Mouse (Mus musculus): ENCODE measurements around the gene Adora2a. TPM values are rescaled to one million over a fixed set of nuclear protein-coding genes. Genes with fewer than 3 reads are reported as not detected.
A peak's percentile ranks its signal among the peaks of the same experiment; 100 is the strongest.

Adora2a gene
- polyA plus RNA-seq, 1 experiment from 2014 or later: 1.8 TPM

GRCm38 (mm10) chr10:75326553-75326952, 9.9 kb downstream of the Adora2a start:
- 19% methylated on average over 3 of the region's 3 CpGs for WGBS (ENCODE audit: insufficient replicate concordance)
- no peaks in the 10 kb centered on the region for H3K36me3 ChIP-seq (replicated peaks)
- H3K4me2 ChIP-seq: no peak overlapping the region; the same call in 1 of the 2 replicates
- no peak overlapping the region for H3K9ac ChIP-seq
- no peak overlapping the region for H3K4me3 ChIP-seq (replicated peaks)
- H3K4me1 ChIP-seq (replicated peaks): peaks cover 16% of the 10 kb centered on the region; the same call in 1 of the 2 replicates
- H3K27me3 ChIP-seq: no peaks in the 10 kb centered on the region
- no peaks in the 10 kb centered on the region for H3K9me3 ChIP-seq (replicated peaks)
- H3K27ac ChIP-seq (replicated peaks): no peak overlapping the region
- ATAC-seq (ENCODE audit: insufficient read depth): 0 out of 2 replicates have a peak, but pooled peaks have one; percentile 46

GRCm38 (mm10) chr10:75327081-75327480, 10.4 kb downstream of the Adora2a start:
- 29% methylated on average over 11 of the region's 11 CpGs for WGBS (ENCODE audit: insufficient replicate concordance)
- no peaks in the 10 kb centered on the region for H3K36me3 ChIP-seq (replicated peaks)
- H3K27ac ChIP-seq (replicated peaks): no peak overlapping the region
- no peaks in the 10 kb centered on the region for H3K27me3 ChIP-seq
- no peak for ATAC-seq (ENCODE audit: insufficient read depth)
- peaks cover 16% of the 10 kb centered on the region; the same call in 1 of the 2 replicates for H3K4me1 ChIP-seq (replicated peaks)
- H3K4me3 ChIP-seq (replicated peaks): no peak overlapping the region
- H3K9ac ChIP-seq: no peak overlapping the region
- H3K4me2 ChIP-seq: no peak overlapping the region; the same call in 1 of the 2 replicates
- H3K9me3 ChIP-seq (replicated peaks): no peaks in the 10 kb centered on the region

- no peak for ATAC-seq (ENCODE audit: insufficient read depth)
- 58% methylated on average over 4 of the region's 4 CpGs for WGBS (ENCODE audit: insufficient replicate concordance)
- H3K4me2 ChIP-seq: no peak overlapping the region
- H3K9ac ChIP-seq: no peak overlapping the region
- H3K4me1 ChIP-seq (replicated peaks): peaks cover 16% of the 10 kb centered on the region; the same call in 1 of the 2 replicates
- no peak overlapping the region for H3K4me3 ChIP-seq (replicated peaks)
- no peak overlapping the region for H3K27ac ChIP-seq (replicated peaks)
- no peaks in the 10 kb centered on the region for H3K36me3 ChIP-seq (replicated peaks)
- no peaks in the 10 kb centered on the region for H3K27me3 ChIP-seq
- no peaks in the 10 kb centered on the region for H3K9me3 ChIP-seq (replicated peaks)
These were observed 11.6 kb downstream of the Adora2a start for GRCm38 (mm10) chr10:75328201-75328704.

GRCm38 (mm10) chr10:75332268-75332667, 15.6 kb downstream of the Adora2a start:
- Histone ChIP-seq H3K4me2 (no peak overlapping the region), H3K9ac (no peak overlapping the region), H3K4me3 (replicated peaks) (no peak overlapping the region), H3K36me3 (replicated peaks) (no peaks in the 10 kb centered on the region), H3K27me3 (no peaks in the 10 kb centered on the region), H3K4me1 (replicated peaks) (peaks cover 8% of the 10 kb centered on the region; the same call in 1 of the 2 replicates), H3K9me3 (replicated peaks) (no peaks in the 10 kb centered on the region), H3K27ac (replicated peaks) (no peak overlapping the region)
- ATAC-seq (ENCODE audit: insufficient read depth): no peak
- WGBS (ENCODE audit: insufficient replicate concordance): 55% methylated on average over 3 of the region's 3 CpGs

- Histone ChIP-seq H3K36me3 (replicated peaks) (no peaks in the 10 kb centered on the region), H3K27ac (replicated peaks) (no peak overlapping the region), H3K4me2 (no peak overlapping the region), H3K27me3 (no peaks in the 10 kb centered on the region), H3K4me3 (replicated peaks) (no peak overlapping the region), H3K9ac (no peak overlapping the region), H3K9me3 (replicated peaks) (no peaks in the 10 kb centered on the region), H3K4me1 (replicated peaks) (peaks cover 3% of the 10 kb centered on the region; the same call in 1 of the 2 replicates)
- no peak for ATAC-seq (ENCODE audit: insufficient read depth)
- 74% methylated on average over 23 of the region's 23 CpGs for WGBS (ENCODE audit: insufficient replicate concordance)
These were observed 16.6 kb downstream of the Adora2a start for GRCm38 (mm10) chr10:75333176-75333776.

GRCm38 (mm10) chr10:75334175-75334574, 17.5 kb downstream of the Adora2a start:
- H3K9ac ChIP-seq: no peak overlapping the region
- no peak overlapping the region for H3K4me3 ChIP-seq (replicated peaks)
- no peaks in the 10 kb centered on the region for H3K36me3 ChIP-seq (replicated peaks)
- ATAC-seq (ENCODE audit: insufficient read depth): no peak
- no peak overlapping the region for H3K27ac ChIP-seq (replicated peaks)
- no peaks in the 10 kb centered on the region for H3K9me3 ChIP-seq (replicated peaks)
- no peak overlapping the region for H3K4me2 ChIP-seq
- WGBS (ENCODE audit: insufficient replicate concordance): 46% methylated on average over 7 of the region's 7 CpGs
- no peaks in the 10 kb centered on the region for H3K27me3 ChIP-seq
- H3K4me1 ChIP-seq (replicated peaks): peaks cover 3% of the 10 kb centered on the region; the same call in 1 of the 2 replicates

GRCm38 (mm10) chr10:75335075-75335474, 18.4 kb downstream of the Adora2a start:
- H3K4me1 ChIP-seq (replicated peaks): peaks cover 3% of the 10 kb centered on the region; the same call in 1 of the 2 replicates
- no peaks in the 10 kb centered on the region for H3K36me3 ChIP-seq (replicated peaks)
- no peak overlapping the region for H3K9ac ChIP-seq
- ATAC-seq (ENCODE audit: insufficient read depth): no peak
- H3K27me3 ChIP-seq: no peaks in the 10 kb centered on the region
- H3K27ac ChIP-seq (replicated peaks): no peak overlapping the region
- H3K4me3 ChIP-seq (replicated peaks): no peak overlapping the region
- WGBS (ENCODE audit: insufficient replicate concordance): 72% methylated on average over 6 of the region's 6 CpGs
- H3K4me2 ChIP-seq: no peak overlapping the region
- H3K9me3 ChIP-seq (replicated peaks): no peaks in the 10 kb centered on the region

- no peak overlapping the region for H3K4me3 ChIP-seq (replicated peaks)
- ATAC-seq (ENCODE audit: insufficient read depth): no peak
- no peaks in the 10 kb centered on the region for H3K9me3 ChIP-seq (replicated peaks)
- peaks cover 3% of the 10 kb centered on the region; the same call in 1 of the 2 replicates for H3K4me1 ChIP-seq (replicated peaks)
- no peaks in the 10 kb centered on the region for H3K36me3 ChIP-seq (replicated peaks)
- 69% methylated on average over 10 of the region's 10 CpGs for WGBS (ENCODE audit: insufficient replicate concordance)
- no peak overlapping the region for H3K4me2 ChIP-seq
- H3K27me3 ChIP-seq: no peaks in the 10 kb centered on the region
- H3K27ac ChIP-seq (replicated peaks): no peak overlapping the region
- H3K9ac ChIP-seq: no peak overlapping the region
These were observed 20.6 kb downstream of the Adora2a start for GRCm38 (mm10) chr10:75337231-75337630.

GRCm38 (mm10) chr10:75338852-75339251, 22.2 kb downstream of the Adora2a start:
- Histone ChIP-seq H3K9ac (no peak overlapping the region), H3K9me3 (replicated peaks) (no peaks in the 10 kb centered on the region), H3K36me3 (replicated peaks) (no peaks in the 10 kb centered on the region), H3K27me3 (no peaks in the 10 kb centered on the region), H3K27ac (replicated peaks) (no peak overlapping the region), H3K4me2 (no peak overlapping the region), H3K4me3 (replicated peaks) (no peak overlapping the region), H3K4me1 (replicated peaks) (peaks cover 3% of the 10 kb centered on the region; the same call in 1 of the 2 replicates)
- ATAC-seq (ENCODE audit: insufficient read depth): no peak
- 16% methylated on average over 5 of the region's 5 CpGs for WGBS (ENCODE audit: insufficient replicate concordance)

- ATAC-seq (ENCODE audit: insufficient read depth): no peak
- no peak overlapping the region for H3K9ac ChIP-seq
- 64% methylated on average over 7 of the region's 7 CpGs for WGBS (ENCODE audit: insufficient replicate concordance)
- no peaks in the 10 kb centered on the region for H3K27me3 ChIP-seq
- H3K4me1 ChIP-seq (replicated peaks): peaks cover 3% of the 10 kb centered on the region; the same call in 1 of the 2 replicates
- no peak overlapping the region for H3K4me2 ChIP-seq
- no peaks in the 10 kb centered on the region for H3K9me3 ChIP-seq (replicated peaks)
- no peak overlapping the region for H3K27ac ChIP-seq (replicated peaks)
- H3K36me3 ChIP-seq (replicated peaks): no peaks in the 10 kb centered on the region
- H3K4me3 ChIP-seq (replicated peaks): no peak overlapping the region
These were observed 22.7 kb downstream of the Adora2a start for GRCm38 (mm10) chr10:75339377-75339776.

GRCm38 (mm10) chr10:75341936-75342335, 25.3 kb downstream of the Adora2a start:
- 30% methylated on average over 8 of the region's 8 CpGs for WGBS (ENCODE audit: insufficient replicate concordance)

More at GRCm38 (mm10) chr10:75341936-75342335, 25.3 kb downstream of the Adora2a start:
- Histone ChIP-seq H3K4me3 (replicated peaks) (no peak overlapping the region), H3K9ac (no peak overlapping the region), H3K27me3 (no peaks in the 10 kb centered on the region), H3K36me3 (replicated peaks) (no peaks in the 10 kb centered on the region), H3K4me1 (replicated peaks) (no peaks in the 10 kb centered on the region), H3K9me3 (replicated peaks) (no peaks in the 10 kb centered on the region), H3K4me2 (no peak overlapping the region), H3K27ac (replicated peaks) (no peak overlapping the region)
- no peak for ATAC-seq (ENCODE audit: insufficient read depth)
